Mouse (Mus musculus) inflammation-experienced regulatory T-cells, adult 6 months (primary cell): ENCODE results near the gene Zfpm1. TPM values are rescaled to one million over a fixed set of nuclear protein-coding genes. Genes with fewer than 3 reads are reported as not detected.
A peak's percentile ranks its signal among the peaks of the same experiment; 100 is the strongest.

Experiments
- ATAC-seq: one replicate; pipeline ENCODE4 v1.8.0; 2017
- polyA plus RNA-seq, 3 experiments: library from polyadenylated mRNA; unstranded; fragments of 100-300 nt; shearing (Covaris generic); gene quantifications; one replicate each; pipeline ENCODE4 v1.2.1; 2017

Zfpm1 gene
- polyA plus RNA-seq, 3 experiments from 2014 or later, result 0.65 to 2.6 (median 1.3) TPM

DNA sequence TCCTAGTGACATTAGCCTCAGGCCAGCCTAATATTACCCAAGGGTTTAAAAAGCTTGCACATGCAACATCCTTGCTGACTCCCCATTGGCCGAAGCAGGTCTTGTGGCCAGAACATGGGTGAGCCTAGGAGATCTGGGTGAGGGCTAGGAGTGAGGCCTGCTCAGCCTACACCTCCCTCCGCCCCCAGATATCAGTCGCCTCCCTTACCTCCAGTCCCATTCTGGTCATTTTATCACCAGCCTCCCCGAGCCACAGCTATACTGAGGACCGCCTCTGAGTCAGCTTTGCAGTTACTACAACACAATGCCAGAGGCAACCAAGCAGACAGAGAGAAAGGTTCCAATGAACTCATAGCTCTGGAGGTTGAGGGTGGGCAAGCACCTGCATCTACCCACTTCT is 5.6 kb upstream of the Zfpm1 start:
- ATAC-seq, result no peak

DNA sequence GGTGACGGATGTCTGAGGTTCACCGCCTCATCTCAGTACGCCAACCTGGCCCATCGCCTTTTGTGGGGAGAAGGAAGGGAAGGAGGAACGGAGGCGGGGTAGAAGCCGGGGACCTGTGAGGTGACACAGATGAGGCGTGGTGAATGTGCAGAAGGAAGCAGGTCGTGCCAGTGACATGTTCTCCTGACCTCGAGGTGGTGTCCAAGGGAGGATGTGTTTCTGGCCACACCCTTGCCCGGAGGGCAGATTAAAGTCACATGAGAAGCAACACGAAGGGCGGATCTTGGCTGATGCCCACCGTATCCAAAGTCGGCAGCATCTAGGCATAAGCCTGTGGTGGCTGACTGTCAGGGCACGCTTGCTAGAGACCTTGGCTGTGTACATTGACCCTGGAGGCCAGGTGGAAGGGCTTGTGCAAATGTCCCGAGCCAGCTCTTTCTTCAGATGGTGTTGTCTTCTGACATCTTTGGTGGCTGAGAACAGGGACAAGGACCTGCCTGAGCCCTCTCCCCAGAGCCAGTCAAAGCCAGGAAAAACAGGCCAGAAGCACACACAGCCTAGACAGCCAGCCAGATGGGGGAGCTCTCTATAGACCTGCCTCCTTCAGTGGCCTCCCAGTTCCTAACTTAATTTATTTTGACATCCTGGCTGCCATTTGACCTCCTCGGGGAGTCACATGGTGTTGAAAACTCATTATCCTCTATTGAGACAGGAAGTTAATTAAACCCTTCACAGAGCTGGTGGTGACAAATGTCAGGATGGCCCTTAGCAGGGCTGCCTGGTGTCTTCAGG is 4.5 kb upstream of the Zfpm1 start:
- ATAC-seq, result no peak

DNA sequence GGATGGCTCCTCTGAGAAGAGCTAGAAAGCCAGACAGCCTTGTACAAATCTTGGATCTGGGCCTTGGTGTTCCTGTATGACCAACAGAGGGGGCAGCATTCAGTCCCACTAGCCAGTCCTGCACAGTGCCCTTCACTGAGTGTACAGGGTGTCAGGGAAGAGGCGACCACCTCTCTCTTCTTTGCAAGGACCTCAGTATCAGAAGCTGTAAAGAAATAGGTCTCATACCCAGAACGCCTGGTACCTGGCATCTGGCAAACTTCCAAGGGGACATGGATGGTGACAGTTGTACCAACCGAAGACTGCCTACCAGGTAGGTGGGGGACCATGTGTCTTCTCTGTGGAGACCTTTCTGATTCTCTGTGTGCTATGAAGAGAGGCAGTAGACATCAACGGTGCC is 1.8 kb upstream of the Zfpm1 start:
- no peak for ATAC-seq

DNA sequence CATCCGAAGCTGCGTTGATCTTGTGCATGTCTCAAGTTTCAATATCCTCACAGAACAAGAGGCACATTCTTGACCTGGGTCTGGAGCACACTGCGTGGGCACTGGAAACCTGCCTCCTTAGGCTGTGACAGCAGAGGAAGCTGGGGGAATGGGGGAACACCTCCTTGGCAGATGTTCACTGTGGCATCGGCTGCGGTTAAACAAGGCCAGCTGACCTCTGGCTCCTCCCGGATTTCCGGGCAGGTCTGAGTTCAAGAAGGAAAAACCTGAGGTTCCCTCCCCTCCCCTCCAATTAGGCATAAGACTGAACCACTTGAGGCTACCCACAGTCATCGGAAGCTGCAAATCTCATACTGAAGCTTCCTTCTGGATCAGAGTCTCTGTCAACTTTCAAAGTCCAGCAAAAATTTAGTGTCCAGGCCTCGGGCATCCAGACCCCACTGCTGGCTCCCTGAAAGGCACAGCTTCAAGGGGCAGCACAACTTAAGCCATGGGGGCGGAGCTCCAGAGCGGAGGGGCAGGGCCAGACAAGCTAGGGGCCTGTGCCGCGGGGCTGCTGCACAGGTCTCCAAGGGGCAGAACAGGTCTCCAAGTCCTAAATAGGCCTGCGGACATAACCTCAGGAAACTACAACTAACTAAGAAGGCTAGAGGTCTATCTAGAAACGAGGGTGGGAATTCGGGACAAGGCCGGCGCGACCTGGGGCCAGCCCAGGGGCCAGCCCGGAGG is 1.2 kb upstream of the Zfpm1 start:
- no peak for ATAC-seq

DNA sequence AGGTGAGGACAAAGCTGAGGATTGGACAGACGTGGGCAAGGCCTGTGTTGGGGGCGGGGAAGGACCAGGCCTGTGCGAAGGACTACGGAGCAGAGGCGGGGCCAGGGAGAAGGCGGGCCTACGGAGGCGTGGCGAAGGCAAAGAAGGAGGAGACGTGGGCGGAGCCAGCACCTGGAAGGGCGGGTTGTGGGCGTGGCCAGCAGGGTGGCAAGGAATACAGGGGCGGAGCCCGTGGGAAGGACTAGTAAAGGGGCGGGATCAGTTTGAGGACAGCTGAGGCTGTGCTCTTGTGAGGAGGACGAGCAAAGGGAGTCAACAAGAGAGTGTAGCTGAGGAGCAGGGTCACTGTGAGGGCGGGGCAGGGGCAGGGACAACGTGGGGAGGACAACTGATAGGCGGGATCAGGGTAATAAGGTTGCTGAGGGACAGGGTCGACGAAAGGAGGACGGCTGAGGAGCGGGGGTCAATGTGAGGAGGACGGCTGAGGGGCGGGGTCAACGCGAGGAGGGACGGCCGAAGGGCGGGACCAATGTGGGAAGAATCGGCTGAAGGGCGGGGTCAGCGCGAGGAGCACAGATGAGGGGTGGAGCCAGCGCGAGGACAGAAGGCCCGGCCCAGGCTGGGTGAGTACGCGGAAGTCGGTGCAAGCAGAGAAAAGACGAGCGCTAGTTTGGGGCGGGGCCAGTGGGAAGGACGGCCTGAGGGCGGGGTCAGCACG is 465 bp upstream of the Zfpm1 start:
- peak; percentile 78 for ATAC-seq

DNA sequence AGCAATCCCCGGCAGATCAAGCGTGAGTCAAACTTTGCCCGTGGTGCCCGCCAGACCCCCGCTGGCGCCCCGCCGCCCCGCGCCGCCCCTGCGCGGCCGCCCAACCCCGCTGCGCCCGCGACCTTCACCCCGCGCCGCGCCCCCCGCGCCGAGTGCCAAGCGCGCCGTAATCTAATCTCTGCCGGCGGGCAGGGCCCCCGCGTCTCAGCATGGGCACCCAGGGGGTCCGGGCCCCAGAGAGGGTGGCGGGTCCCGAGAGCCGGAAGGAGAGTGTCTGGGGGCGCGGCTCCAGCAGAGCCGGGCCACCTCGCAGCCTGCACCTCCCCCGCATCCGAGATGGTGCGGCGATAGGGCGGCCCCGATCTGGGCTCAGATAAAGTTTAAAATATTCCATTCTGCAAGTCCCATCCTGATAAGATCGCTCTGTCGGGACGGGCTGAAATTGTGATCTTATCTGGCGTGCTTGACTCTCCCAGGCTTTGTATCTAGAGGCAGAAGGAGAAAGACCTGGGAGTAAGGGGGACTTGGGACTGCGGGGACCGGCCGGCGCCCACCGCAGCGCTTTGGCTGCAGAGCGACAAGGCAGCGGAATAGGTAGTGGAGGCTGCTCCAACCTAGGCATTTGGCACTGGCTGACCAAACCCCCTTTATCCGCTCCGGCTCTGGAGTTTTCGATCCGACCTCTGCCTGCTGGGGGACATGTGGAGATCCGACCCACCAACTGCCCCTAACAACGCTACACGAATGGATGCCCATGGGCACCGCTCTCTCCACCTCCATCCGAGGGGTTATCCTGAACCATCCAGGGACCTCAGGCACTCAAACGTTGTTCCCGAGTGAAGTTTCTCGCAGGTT is 787 bp downstream of the Zfpm1 start:
- no peak for ATAC-seq

DNA sequence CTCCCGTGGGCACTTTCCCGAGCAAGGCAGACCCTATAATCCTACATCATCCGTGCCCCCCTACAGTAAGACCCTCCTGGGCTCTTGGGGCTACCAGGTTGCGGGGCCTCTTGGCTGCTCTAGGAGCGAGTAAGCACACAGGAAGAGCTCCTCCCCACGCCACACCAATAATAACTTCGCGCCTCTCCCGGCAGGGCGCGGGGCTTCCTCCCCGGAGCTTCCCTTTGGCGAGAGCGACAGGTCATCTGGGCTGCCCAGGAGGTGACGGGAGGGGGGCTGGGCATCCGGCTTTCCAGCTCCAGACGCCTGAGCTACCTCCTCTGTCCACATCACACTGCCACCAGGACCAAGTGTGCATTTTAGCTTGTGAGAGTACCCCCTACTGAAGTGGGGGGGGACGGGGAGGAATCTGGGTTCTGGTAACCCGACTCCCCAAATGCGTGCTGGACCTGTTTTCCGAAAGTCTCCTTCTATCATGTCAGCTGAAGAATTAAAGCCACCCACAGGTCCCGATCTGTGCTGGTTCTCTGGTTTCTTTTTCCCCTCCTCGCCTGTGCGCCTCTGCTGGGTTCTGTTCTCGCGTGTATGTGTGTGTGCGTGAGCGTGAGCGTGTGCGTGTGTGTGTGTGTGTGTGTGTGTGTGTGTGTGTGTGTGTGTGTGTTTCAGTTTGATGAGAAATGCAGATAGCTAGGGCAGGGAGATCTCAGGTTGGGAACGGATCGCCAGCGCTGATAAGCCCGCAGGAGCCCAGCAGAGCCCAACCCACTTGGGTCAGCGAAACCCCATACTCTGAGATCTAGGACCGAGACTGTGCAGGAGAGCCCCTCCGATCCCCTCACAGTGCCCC is 1.6 kb downstream of the Zfpm1 start:
- no peak for ATAC-seq

DNA sequence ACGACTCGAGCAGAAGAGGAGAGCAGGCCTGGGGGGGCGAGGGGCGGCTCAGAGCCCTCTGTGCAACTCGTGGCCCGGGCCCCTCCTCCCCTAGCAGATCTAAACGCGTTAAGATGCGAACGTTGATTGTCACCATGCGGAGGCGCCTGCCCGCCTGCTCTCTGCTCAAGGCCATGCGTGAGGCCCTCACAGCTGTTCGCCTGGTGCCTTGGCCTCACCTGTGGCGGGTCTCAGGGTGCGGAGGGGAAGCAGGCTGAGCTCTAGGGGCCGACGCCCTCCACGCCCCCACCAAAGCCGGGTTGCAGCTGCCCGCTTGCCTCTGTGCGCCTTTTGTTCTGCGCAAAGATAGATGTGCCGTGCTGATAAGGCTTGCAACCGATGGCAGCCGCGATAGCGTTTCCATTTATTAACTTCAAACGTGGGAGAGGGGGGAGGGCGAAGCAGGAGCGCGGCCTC is 2.3 kb downstream of the Zfpm1 start:
- ATAC-seq, result no peak

DNA sequence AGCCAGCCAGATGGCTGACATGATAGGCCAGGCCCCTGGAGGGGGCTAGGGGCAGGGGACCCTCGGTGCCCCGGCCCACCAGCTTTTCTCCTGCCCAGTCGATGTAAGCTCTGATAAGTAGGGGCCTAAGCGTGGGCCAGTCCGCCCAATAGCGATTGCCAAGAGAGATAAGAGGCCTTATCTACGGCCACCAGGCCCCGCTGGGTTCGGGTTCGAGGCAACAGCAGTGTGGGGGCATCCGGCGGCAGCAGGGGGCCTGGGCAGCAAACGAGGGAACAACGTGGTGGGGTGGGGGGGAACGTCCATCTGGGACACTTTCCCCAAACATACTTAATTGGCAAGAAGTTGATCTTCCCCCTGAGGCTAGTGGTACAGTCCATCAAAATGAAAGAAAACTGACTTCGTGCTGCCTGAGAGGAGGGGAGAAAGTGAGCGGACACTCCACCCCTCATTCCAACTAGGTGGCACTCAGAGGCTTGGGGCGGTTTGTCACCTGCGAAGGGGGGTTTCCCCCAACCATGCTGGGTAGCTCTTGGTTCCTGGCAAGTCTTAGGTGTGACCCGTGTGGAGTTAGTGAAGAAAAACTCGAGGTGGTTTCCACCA is 2.8 kb downstream of the Zfpm1 start:
- peak; percentile 22 for ATAC-seq

DNA sequence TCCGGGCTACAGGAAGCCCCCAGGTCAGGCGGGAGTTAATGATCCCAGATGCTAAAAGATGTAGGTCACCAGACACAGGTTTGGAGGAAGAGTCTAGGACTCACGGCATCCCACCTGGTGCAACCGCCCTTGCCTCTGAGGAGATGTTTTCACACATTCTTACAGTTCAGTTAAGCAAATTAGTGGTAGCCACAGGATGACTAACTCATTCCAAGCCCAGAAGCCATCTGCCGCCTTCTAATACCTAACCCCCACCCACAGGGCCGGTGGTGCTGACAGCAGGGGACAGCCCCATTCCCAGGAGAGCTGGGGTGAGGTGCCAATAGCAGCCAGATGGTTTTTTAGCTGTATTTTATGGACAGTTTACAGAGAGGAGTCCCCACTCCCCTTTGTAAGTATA is 3.8 kb downstream of the Zfpm1 start:
- peak; percentile 9 for ATAC-seq

DNA sequence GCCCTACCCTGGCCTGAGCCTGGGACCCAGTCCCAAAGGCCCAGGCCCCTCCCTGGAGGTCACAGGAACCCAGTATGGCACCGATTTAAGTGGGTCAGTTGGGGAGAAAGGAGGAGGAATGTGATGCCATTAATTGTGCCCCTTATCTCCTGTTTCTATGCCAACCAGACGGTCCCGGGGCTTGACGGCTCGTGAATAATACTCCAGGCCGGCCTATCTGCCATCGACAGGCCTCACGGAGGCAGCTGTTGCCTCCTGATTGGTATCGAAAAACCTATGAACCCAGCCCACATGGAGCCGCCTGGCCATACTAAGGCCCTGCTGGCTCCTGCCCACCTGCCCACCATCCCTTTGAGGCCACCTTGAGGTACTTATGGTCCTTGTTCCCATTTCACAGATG is 5.0 kb downstream of the Zfpm1 start:
- ATAC-seq, result no peak

DNA sequence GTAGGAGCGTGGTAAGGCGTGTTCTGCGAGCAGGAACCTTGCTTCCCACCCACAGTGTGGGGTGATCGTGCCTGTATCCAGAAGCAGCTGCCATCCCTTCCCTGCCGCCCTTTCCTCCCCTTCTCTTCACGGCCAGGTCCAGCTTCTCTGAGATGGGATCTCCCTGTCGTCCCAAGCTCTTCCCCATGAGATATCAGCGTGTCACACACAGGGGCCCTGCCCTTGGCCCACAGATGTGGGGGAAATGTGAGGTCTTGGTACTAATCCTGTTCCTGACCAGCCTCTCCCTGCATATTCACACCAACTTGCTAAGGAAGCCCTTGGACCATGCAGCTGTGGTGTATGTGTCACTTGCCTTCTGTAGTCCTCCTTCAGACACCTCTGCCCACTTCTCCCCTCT is 5.8 kb downstream of the Zfpm1 start:
- ATAC-seq, result no peak

DNA sequence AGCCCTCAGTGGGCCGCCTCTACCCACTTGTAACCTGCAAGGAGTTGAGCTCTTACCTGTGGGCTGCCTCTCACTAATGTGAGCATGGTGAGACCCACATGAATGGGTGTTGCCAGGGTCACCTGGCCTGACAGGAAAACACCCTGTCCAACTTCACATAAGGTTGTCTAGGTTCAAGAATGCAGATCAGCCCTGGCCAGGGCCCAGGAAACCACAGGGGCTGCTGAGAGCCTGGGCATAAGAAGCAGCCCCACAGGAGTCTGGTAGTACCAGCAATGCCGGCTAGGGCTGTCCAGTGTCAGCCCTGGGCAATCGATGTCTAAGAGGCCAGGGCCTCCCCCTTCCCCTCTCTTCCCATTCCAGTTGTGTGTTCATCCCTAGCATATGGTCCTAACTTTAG is 6.4 kb downstream of the Zfpm1 start:
- no peak for ATAC-seq

DNA sequence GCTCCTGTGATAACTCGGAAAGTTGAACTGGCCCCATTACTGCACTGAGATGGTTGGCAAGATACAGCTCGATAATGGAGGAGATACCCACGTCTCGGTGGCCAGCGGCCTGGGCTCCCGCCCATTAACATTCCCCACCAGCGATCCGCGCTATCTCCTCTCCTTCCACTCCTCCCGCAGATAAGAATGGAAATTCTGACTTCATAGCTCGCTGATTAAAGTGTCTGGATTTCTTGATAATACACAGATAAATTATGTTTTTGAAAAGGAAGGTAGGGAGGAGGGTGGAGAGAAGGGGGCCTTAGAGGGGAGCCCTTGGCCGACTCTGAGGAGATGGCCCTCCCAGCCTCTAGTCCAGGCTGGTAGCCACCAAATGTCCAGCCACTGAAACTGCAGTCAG is 9.1 kb downstream of the Zfpm1 start:
- no peak for ATAC-seq

DNA sequence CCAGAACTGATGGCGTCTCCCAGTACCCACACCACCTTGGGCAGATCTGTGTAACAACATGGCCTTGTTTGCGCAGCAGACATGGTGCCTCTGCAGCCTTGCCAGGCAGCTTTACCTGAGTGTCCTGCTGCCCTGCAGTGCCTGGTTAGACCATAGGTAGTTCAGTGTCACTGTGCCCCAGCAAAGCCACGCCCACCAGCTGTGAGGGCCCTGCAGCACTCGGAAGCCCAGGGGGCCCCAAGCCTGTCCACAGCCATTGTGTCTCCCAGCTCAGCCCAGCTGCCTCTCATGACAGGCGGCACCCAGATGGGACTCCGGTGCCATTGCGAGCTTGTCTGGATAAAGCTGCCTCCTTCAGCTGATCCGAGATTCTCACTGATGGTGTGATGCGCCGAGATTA is 9.6 kb downstream of the Zfpm1 start:
- ATAC-seq, result no peak

DNA sequence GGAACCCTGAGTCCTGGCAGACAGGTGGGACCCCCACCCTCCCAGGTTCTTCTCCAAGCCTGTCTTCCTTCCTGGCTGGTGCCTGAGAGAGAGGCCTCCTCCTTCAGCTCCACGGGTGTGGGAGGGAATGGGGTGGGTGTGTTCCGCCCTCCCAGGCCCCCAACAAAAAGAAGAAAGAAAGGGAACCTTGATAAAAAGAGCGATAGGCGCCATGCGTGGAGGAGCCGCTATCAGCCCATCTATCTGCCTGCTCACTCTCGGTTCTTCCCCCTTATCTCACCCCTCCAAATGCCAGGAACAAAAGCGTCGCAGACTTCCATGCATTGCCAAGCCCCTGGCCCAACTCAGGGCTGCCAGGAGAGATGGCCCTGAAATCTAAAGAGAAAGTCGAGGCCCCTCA is 11.5 kb downstream of the Zfpm1 start:
- ATAC-seq, result no peak

DNA sequence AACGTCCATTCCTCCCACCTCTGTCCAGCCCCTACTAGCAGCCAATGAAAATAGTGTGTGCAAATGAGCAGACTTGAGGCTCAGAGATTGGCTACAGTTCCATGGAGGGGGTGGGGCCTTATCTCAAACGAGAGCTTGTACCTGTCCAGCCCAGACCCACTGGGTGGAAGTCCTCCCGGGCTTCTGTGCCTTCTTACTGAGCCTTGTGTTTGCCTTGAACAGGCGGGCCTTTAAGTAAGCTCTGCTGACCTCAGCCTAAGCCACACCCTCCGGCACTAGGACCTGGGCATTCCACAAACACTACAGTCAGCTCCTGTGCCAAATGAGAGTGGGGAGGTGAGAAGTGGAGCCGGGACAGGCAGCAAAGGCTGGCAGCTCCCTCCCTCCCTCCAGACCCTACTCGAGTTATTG is 12.3 kb downstream of the Zfpm1 start:
- ATAC-seq, result no peak

DNA sequence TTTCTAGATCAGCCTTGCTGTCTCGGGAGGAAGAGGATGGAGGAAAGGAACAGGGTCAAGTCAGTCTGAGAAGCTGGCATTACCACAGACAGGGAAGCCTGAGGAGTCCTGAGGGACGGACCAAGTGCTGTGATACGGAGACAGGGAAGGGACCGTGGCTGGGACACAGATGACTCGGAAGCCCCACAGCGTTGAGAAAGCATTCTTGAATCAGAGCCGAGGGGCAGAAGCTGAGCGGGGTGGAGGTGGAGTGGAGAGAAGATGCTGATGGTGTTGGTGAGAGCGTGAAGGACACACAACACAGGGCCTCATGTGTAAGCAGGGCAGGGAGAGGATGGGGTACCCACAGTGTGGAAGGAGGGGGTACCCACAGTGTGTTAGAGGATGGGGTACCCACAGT is 13.4 kb downstream of the Zfpm1 start:
- ATAC-seq, result no peak

DNA sequence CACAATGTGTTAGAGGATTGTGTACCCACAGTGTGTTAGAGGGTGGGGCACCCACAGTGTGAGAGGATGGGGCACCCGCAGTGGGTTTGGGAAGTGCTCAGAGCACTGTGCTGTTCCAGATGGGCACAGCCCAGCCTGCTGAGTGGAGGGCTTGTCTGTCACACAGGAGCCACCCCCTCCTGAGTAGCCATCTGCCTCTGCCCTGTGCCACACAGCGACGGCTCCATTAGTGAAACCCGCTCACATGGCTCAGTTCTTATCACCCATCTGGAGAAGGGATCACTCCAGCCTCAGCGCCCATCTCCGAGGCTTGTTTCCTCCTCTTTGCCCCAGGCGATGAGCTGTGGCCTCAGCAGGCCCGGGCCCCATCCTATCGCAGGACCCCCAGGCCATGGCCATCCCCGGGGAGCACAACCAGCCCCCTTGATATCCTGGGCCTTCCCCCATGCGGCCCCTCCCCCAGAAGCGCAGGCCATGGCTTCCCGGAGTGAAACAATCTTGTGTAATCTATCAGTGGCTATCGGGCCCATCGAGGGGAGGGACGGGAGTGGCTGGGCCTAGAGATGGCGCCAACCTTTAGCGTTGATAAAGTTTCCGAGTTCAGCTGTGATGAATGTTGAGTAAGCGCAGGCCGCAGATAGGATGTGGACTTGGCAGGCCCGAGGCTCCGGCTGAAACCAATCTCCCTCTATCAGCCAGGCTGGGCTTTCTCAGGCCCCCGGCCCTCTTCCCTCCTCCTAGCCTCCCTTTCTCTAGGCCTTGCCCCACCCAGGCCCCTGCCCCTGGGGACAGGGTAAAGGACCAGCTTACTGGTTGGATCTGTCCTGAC is 14.4 kb downstream of the Zfpm1 start:
- no peak for ATAC-seq

DNA sequence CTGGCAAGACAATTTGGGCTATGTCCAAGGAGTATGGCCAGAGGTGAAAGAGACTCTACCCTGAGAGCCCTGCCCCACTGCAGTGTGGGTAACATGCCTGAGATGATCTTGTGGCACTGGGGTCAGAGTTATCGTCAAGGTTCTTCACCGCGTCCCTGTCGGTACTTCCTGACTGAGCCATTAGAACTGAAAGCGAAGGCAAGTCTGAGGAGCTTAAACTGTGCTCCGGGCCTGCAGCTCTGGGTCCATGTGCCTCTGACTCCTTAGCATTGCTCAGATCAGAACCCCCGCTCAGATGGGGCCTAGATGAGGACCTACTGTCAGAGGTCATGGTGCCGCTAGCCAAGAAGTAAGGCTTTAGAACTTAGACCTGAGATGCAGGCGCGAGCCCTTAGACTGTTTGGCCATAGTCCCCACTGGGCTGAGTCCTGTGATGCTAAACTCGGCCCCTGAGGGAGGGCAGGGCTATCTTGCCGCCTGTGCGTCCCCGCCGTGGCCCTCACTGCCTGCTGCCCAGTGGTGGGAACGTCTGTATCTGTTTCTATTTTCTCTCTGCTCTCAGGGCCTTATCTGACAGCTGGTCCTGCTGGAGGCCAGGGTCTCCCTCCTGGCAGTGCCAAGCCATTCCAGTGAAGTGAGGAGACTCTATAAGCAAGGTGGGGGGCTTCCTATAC is 17.8 kb downstream of the Zfpm1 start:
- ATAC-seq, result peak; percentile 56
